Mouse (Mus musculus): ENCODE results near the gene Cct4. TPM values are rescaled to one million over a fixed set of nuclear protein-coding genes. Genes with fewer than 3 reads are reported as not detected.

The Cct4 gene
- polyA plus RNA-seq, 1 experiment from 2014 or later, result 263 TPM

- H3K9me3 ChIP-seq (ENCODE audit: control insufficient read depth, low read length), result no peaks in the 10 kb centered on the region
- no peak overlapping the region for H3K27ac ChIP-seq (ENCODE audit: low read depth, low read length)
- H3K4me2 ChIP-seq (ENCODE audit: low read length), result peak overlapping the region; percentile 74
- H3K27me3 ChIP-seq (replicated peaks; ENCODE audit: control insufficient read depth, insufficient read depth, low read length), result no peaks in the 10 kb centered on the region
- 54% methylated on average over 4 of the region's 4 CpGs for WGBS
- no peak for ATAC-seq
- peak overlapping the region; percentile 7; the same call in 1 of the 2 replicates for H3K4me3 ChIP-seq (ENCODE audit: low read length)
- peaks cover 36% of the 10 kb centered on the region for H3K4me1 ChIP-seq (ENCODE audit: control insufficient read depth, insufficient read depth, low read depth, low read length)
- no peaks in the 10 kb centered on the region for H3K36me3 ChIP-seq (ENCODE audit: control insufficient read depth, insufficient read depth, low read length)
- H3K9ac ChIP-seq (ENCODE audit: low read depth, low read length), result no peak overlapping the region
Observed at GRCm38 (mm10) chr11:22981041-22981440, 9.3 kb upstream of the Cct4 start.

- Histone ChIP-seq H3K36me3 (ENCODE audit: control insufficient read depth, insufficient read depth, low read length) (no peaks in the 10 kb centered on the region), H3K9ac (ENCODE audit: low read depth, low read length) (peak overlapping the region; percentile 82), H3K4me2 (ENCODE audit: low read length) (peak overlapping the region; percentile 74), H3K27me3 (replicated peaks; ENCODE audit: control insufficient read depth, insufficient read depth, low read length) (no peaks in the 10 kb centered on the region), H3K4me1 (ENCODE audit: control insufficient read depth, insufficient read depth, low read depth, low read length) (peaks cover 31% of the 10 kb centered on the region), H3K9me3 (ENCODE audit: control insufficient read depth, low read length) (no peaks in the 10 kb centered on the region), H3K4me3 (ENCODE audit: low read length) (peak overlapping the region; percentile 70), H3K27ac (ENCODE audit: low read depth, low read length) (peak overlapping the region; percentile 95)
- peak; percentile 35 for ATAC-seq
- WGBS, result 5% methylated on average over 12 of the region's 12 CpGs
Observed at GRCm38 (mm10) chr11:22981543-22981950, 8.8 kb upstream of the Cct4 start.

GRCm38 (mm10) chr11:22981984-22982757, 8.1 kb upstream of the Cct4 start, which contains the start of the genes Gm28048 and Commd1:
Gene Gm28048, minus strand, starts transcription at chr11:22982090.
Gene Commd1, minus strand, starts transcription at chr11:22982382.
- Histone ChIP-seq H3K4me3 (ENCODE audit: low read length) (peak within 1 kb of the TSS; percentile 70), H3K4me1 (ENCODE audit: control insufficient read depth, insufficient read depth, low read depth, low read length) (peaks cover 27% of the 10 kb centered on the region), H3K4me2 (ENCODE audit: low read length) (peak within 1 kb of the TSS; percentile 74), H3K36me3 (ENCODE audit: control insufficient read depth, insufficient read depth, low read length) (no peaks in the 10 kb centered on the region), H3K27ac (ENCODE audit: low read depth, low read length) (peak within 1 kb of the TSS; percentile 95), H3K9ac (ENCODE audit: low read depth, low read length) (peak within 1 kb of the TSS; percentile 82), H3K9me3 (ENCODE audit: control insufficient read depth, low read length) (no peaks in the 10 kb centered on the region), H3K27me3 (replicated peaks; ENCODE audit: control insufficient read depth, insufficient read depth, low read length) (no peaks in the 10 kb centered on the region)
- WGBS, result 2% methylated on average over 42 of the region's 42 CpGs
- ATAC-seq, result peak; percentile 94

GRCm38 (mm10) chr11:22982846-22983245, 7.5 kb upstream of the Cct4 start:
- Histone ChIP-seq H3K4me1 (ENCODE audit: control insufficient read depth, insufficient read depth, low read depth, low read length) (peaks cover 22% of the 10 kb centered on the region), H3K4me3 (ENCODE audit: low read length) (no peak overlapping the region), H3K27ac (ENCODE audit: low read depth, low read length) (peak overlapping the region; percentile 95), H3K27me3 (replicated peaks; ENCODE audit: control insufficient read depth, insufficient read depth, low read length) (no peaks in the 10 kb centered on the region), H3K9ac (ENCODE audit: low read depth, low read length) (no peak overlapping the region), H3K36me3 (ENCODE audit: control insufficient read depth, insufficient read depth, low read length) (no peaks in the 10 kb centered on the region), H3K9me3 (ENCODE audit: control insufficient read depth, low read length) (no peaks in the 10 kb centered on the region), H3K4me2 (ENCODE audit: low read length) (no peak overlapping the region; the same call in 1 of the 2 replicates)
- 74% methylated on average over 6 of the region's 6 CpGs for WGBS
- ATAC-seq, result no peak

GRCm38 (mm10) chr11:22985510-22985909, 4.8 kb upstream of the Cct4 start:
- 88% methylated on average over 3 of the region's 3 CpGs for WGBS
- no peak overlapping the region for H3K4me3 ChIP-seq (ENCODE audit: low read length)
- H3K4me1 ChIP-seq (ENCODE audit: control insufficient read depth, insufficient read depth, low read depth, low read length), result peaks cover 10% of the 10 kb centered on the region
- H3K9me3 ChIP-seq (ENCODE audit: control insufficient read depth, low read length), result no peaks in the 10 kb centered on the region
- ATAC-seq, result no peak
- H3K36me3 ChIP-seq (ENCODE audit: control insufficient read depth, insufficient read depth, low read length), result no peaks in the 10 kb centered on the region
- no peak overlapping the region for H3K9ac ChIP-seq (ENCODE audit: low read depth, low read length)
- no peak overlapping the region for H3K27ac ChIP-seq (ENCODE audit: low read depth, low read length)
- no peaks in the 10 kb centered on the region for H3K27me3 ChIP-seq (replicated peaks; ENCODE audit: control insufficient read depth, insufficient read depth, low read length)
- H3K4me2 ChIP-seq (ENCODE audit: low read length), result no peak overlapping the region

GRCm38 (mm10) chr11:22987357-22987756, 3.0 kb upstream of the Cct4 start:
- WGBS, result 35% methylated on average over 2 of the region's 2 CpGs
- H3K9me3 ChIP-seq (ENCODE audit: control insufficient read depth, low read length), result no peaks in the 10 kb centered on the region
- no peak for ATAC-seq

GRCm38 (mm10) chr11:22989786-22990185, 533 bp upstream of the Cct4 start:
- no peaks in the 10 kb centered on the region for H3K9me3 ChIP-seq (ENCODE audit: control insufficient read depth, low read length)
- peak overlapping the region; percentile 95 for H3K9ac ChIP-seq (ENCODE audit: low read depth, low read length)
- H3K36me3 ChIP-seq (ENCODE audit: control insufficient read depth, insufficient read depth, low read length), result peaks cover 10% of the 10 kb centered on the region
- ATAC-seq, result no peak
- H3K4me2 ChIP-seq (ENCODE audit: low read length), result peak overlapping the region; percentile 70
- peak overlapping the region; percentile 93 for H3K27ac ChIP-seq (ENCODE audit: low read depth, low read length)
- peaks cover 14% of the 10 kb centered on the region for H3K4me1 ChIP-seq (ENCODE audit: control insufficient read depth, insufficient read depth, low read depth, low read length)
- 53% methylated on average over 1 of the region's 1 CpGs for WGBS
- no peaks in the 10 kb centered on the region for H3K27me3 ChIP-seq (replicated peaks; ENCODE audit: control insufficient read depth, insufficient read depth, low read length)
- peak overlapping the region; percentile 95 for H3K4me3 ChIP-seq (ENCODE audit: low read length)

More at GRCm38 (mm10) chr11:22987357-22987756, 3.0 kb upstream of the Cct4 start:
- Histone ChIP-seq H3K27me3 (replicated peaks; ENCODE audit: control insufficient read depth, insufficient read depth, low read length) (no peaks in the 10 kb centered on the region), H3K4me2 (ENCODE audit: low read length) (no peak overlapping the region), H3K27ac (ENCODE audit: low read depth, low read length) (no peak overlapping the region), H3K4me3 (ENCODE audit: low read length) (no peak overlapping the region), H3K9ac (ENCODE audit: low read depth, low read length) (no peak overlapping the region), H3K36me3 (ENCODE audit: control insufficient read depth, insufficient read depth, low read length) (no peaks in the 10 kb centered on the region), H3K4me1 (ENCODE audit: control insufficient read depth, insufficient read depth, low read depth, low read length) (peaks cover 13% of the 10 kb centered on the region)

- peak overlapping the region; percentile 93 for H3K27ac ChIP-seq (ENCODE audit: low read depth, low read length)
- ATAC-seq, result no peak
Observed at GRCm38 (mm10) chr11:22991218-22991835, 1.0 kb downstream of the Cct4 start.

GRCm38 (mm10) chr11:22994271-22994670, 4.0 kb downstream of the Cct4 start:
- Histone ChIP-seq H3K36me3 (ENCODE audit: control insufficient read depth, insufficient read depth, low read length) (peaks cover 27% of the 10 kb centered on the region), H3K4me2 (ENCODE audit: low read length) (no peak overlapping the region), H3K27me3 (replicated peaks; ENCODE audit: control insufficient read depth, insufficient read depth, low read length) (no peaks in the 10 kb centered on the region), H3K27ac (ENCODE audit: low read depth, low read length) (no peak overlapping the region), H3K4me1 (ENCODE audit: control insufficient read depth, insufficient read depth, low read depth, low read length) (peaks cover 14% of the 10 kb centered on the region), H3K9me3 (ENCODE audit: control insufficient read depth, low read length) (no peaks in the 10 kb centered on the region), H3K4me3 (ENCODE audit: low read length) (no peak overlapping the region), H3K9ac (ENCODE audit: low read depth, low read length) (no peak overlapping the region)
- no peak for ATAC-seq
- 88% methylated on average over 2 of the region's 2 CpGs for WGBS

More at GRCm38 (mm10) chr11:22991218-22991835, 1.0 kb downstream of the Cct4 start:
- Histone ChIP-seq H3K27me3 (replicated peaks; ENCODE audit: control insufficient read depth, insufficient read depth, low read length) (no peaks in the 10 kb centered on the region), H3K36me3 (ENCODE audit: control insufficient read depth, insufficient read depth, low read length) (peaks cover 19% of the 10 kb centered on the region), H3K4me2 (ENCODE audit: low read length) (peak overlapping the region; percentile 70), H3K4me1 (ENCODE audit: control insufficient read depth, insufficient read depth, low read depth, low read length) (peaks cover 14% of the 10 kb centered on the region), H3K9ac (ENCODE audit: low read depth, low read length) (peak overlapping the region; percentile 95), H3K4me3 (ENCODE audit: low read length) (peak overlapping the region; percentile 95), H3K9me3 (ENCODE audit: control insufficient read depth, low read length) (no peaks in the 10 kb centered on the region)
- 13% methylated on average over 14 of the region's 14 CpGs for WGBS
